Mouse (Mus musculus): ENCODE data around the gene Hbq1b. TPM values are rescaled to one million over a fixed set of nuclear protein-coding genes. Genes with fewer than 3 reads are reported as not detected.

Hbq1b gene
- polyA plus RNA-seq, 1 experiment from 2014 or later, result 0.77 TPM

DNA sequence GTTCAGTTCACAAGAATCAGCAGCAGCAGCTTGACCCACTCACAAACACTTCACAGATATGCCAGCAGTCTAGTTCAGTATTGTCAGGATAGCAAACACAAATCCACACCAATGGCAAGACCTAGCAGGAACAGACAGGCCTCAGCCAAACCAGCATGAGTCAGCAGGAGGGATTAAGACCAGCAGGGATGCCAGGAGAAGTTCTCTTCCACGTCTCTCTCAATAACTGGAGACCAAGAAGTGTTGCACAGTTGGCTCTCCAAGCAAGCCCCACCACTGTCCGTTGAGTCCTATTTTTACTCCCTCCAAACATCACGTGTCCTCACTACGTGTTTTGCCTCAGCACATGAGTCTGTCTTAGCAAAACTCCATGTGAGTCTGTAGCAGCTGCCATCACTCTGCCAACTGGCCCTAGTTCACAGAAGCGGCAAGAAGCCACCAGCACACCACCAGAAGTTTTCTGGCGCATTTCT is 49.7 kb downstream of the Hbq1b start:
- H3K9ac ChIP-seq, result no peak overlapping the region
- H3K27ac ChIP-seq (replicated peaks), result no peak overlapping the region
- no peak overlapping the region for H3K4me3 ChIP-seq (replicated peaks)
- WGBS, result 76% methylated on average over 6 of the region's 6 CpGs
- H3K36me3 ChIP-seq, result no peaks in the 10 kb centered on the region
- no peaks in the 10 kb centered on the region for H3K9me3 ChIP-seq (replicated peaks)
- no peak for ATAC-seq (ENCODE audit: insufficient number of reproducible peaks, low FRiP score, low TSS enrichment, low read depth)
- no peaks in the 10 kb centered on the region for H3K27me3 ChIP-seq
- peaks cover 10% of the 10 kb centered on the region; the same call in 1 of the 2 replicates for H3K4me1 ChIP-seq
- no peak overlapping the region for H3K4me2 ChIP-seq (replicated peaks)

Other genes starting within 250 kb of the Hbq1b start
- gene Il9r, start 86.7 kb upstream of the Hbq1b start, polyA plus RNA-seq (2015; fragmentation: Nextera tagmentation; extraction: Ambion mirVana), result 0.08 and 0.13 TPM in 2 replicates
- gene Snrnp25, start 81.5 kb upstream of the Hbq1b start, polyA plus RNA-seq (2015; fragmentation: Nextera tagmentation; extraction: Ambion mirVana), result 47.8 and 48.3 TPM in 2 replicates
- 78.2 and 88.7 TPM in 2 replicates for gene Rhbdf1, start 64.7 kb upstream of the Hbq1b start, polyA plus RNA-seq (2015; fragmentation: Nextera tagmentation; extraction: Ambion mirVana)
- 36.1 and 38.9 TPM in 2 replicates for gene Mpg, start 60.5 kb upstream of the Hbq1b start, polyA plus RNA-seq (2015; fragmentation: Nextera tagmentation; extraction: Ambion mirVana)
- 41.2 and 44.0 TPM in 2 replicates for gene Nprl3, start 19.3 kb upstream of the Hbq1b start, polyA plus RNA-seq (2015; fragmentation: Nextera tagmentation; extraction: Ambion mirVana)
- 59.0 and 98.8 TPM in 2 replicates for gene Hba-x, start 10.6 kb upstream of the Hbq1b start, polyA plus RNA-seq (2015; fragmentation: Nextera tagmentation; extraction: Ambion mirVana)
- 4,298 and 5,653 TPM in 2 replicates for gene Hba-a1, start 3.5 kb upstream of the Hbq1b start, polyA plus RNA-seq (2015; fragmentation: Nextera tagmentation; extraction: Ambion mirVana)
- gene Hba-a2, start 9.5 kb downstream of the Hbq1b start, polyA plus RNA-seq (2015; fragmentation: Nextera tagmentation; extraction: Ambion mirVana), result 11,613 and 14,789 TPM in 2 replicates
- 0.67 and 0.84 TPM in 2 replicates for gene Hbq1a, start 13.1 kb downstream of the Hbq1b start, polyA plus RNA-seq (2015; fragmentation: Nextera tagmentation; extraction: Ambion mirVana)
- gene Sh3pxd2b, start 60.9 kb downstream of the Hbq1b start, polyA plus RNA-seq (2015; fragmentation: Nextera tagmentation; extraction: Ambion mirVana), result 32.3 and 33.9 TPM in 2 replicates
- 74.5 and 75.1 TPM in 2 replicates for gene Ubtd2, start 168.4 kb downstream of the Hbq1b start, polyA plus RNA-seq (2015; fragmentation: Nextera tagmentation; extraction: Ambion mirVana)
- 0.29 TPM in 1 of 2 replicates, not detected in the other for gene Efcab9, start 245.1 kb downstream of the Hbq1b start, polyA plus RNA-seq (2015; fragmentation: Nextera tagmentation; extraction: Ambion mirVana)
- gene Stk10, start 246.3 kb downstream of the Hbq1b start, polyA plus RNA-seq (2015; fragmentation: Nextera tagmentation; extraction: Ambion mirVana), result 3.5 and 3.7 TPM in 2 replicates

Measured in embryonic facial prominence, embryonic 15.5 days (tissue).